Mouse (Mus musculus): ENCODE measurements at regions not wholly inside any gene's neighbourhood (a gene's known extent, or its start where the extent isn't known, plus 50 kb on each side); places are given as distances from the start of the nearest gene placed in this dataset.

- TF ChIP-seq CTCF (IDR thresholded peaks at IDR 0.05; ENCODE audit: low read depth): no peak
- TF ChIP-seq EP300 (optimal IDR thresholded peaks at IDR 0.05): no peak
Measured at GRCm38 (mm10) chr6:101500202-101500601, 122.5 kb upstream of the Pdzrn3 start.
